In the genomic region with DNA sequence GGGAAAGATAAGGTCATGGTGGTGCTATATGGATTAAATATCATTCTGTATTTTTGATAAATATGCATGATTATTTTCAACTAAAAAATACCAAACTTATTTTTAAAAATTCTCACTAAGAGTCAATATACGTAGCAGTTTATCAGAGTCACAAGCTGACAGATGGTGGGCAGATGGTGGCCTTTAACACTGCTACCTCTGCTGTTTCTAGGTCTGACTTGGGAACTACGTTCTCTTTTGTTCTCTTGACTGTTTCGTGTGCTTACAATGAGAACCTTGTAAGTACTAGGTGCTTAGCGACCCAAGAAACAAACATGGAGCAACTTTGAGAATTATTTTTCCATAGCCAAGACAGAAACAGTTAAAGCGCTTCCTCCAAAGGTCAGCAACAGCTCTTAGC, we compare ENCODE assay signal across 27 mouse cellular contexts.
DNase-seq lines count a peak whose midpoint lies in the region; TF ChIP-seq lines count a peak whose summit lies in the region.
"Had no signal": no experiment of that assay in that cellular context is flagged by ENCODE, and none has a peak within 500 bp of the region (broad histone marks: within the 10 kb centered on the region; RNA-seq: fewer than 3 reads in every experiment).

No protein-coding gene starts in this region.

- peak overlapping the region; percentile 41; the same call in 1 of the 2 replicates for H3K27ac ChIP-seq in cerebellum, adult 2 months (ENCODE audit: insufficient read depth, low read length)
- H3K27ac ChIP-seq: forebrain, embryonic 12.5 days; intestine, embryonic 15.5 days; kidney, postnatal 0 days; limb, embryonic 12.5 days; liver, embryonic 15.5 days; midbrain, embryonic 10.5 days; neural tube, embryonic 12.5 days had no signal

- H3K27me3 ChIP-seq in cerebellum, adult 2 months (ENCODE audit: control insufficient read depth, insufficient read depth, low read length), result no peaks in the 10 kb centered on the region
- H3K27me3 ChIP-seq: forebrain, embryonic 12.5 days; intestine, embryonic 15.5 days; limb, embryonic 12.5 days; liver, embryonic 15.5 days; neural tube, embryonic 12.5 days had no signal

- H3K4me1 ChIP-seq in cerebellum, adult 2 months (ENCODE audit: control insufficient read depth, insufficient read depth, low read length), result peaks cover 11% of the 10 kb centered on the region
- H3K4me1 ChIP-seq: forebrain, embryonic 12.5 days; intestine, embryonic 15.5 days; limb, embryonic 12.5 days; liver, embryonic 15.5 days; midbrain, embryonic 10.5 days; neural tube, embryonic 12.5 days had no signal

- no peak overlapping the region for H3K4me3 ChIP-seq in cerebellum, adult 2 months (replicated peaks; ENCODE audit: insufficient read depth, low read depth, low read length)
- H3K4me3 ChIP-seq: erythroblast, embryonic 14.5 days; forebrain, embryonic 12.5 days; intestine, embryonic 15.5 days; limb, embryonic 12.5 days; liver, embryonic 15.5 days; midbrain, embryonic 10.5 days; myocyte; neural tube, embryonic 12.5 days had no signal

- 14% methylated on average over 5 of the region's 5 CpGs for WGBS in cerebellum, adult 2 months

- TF ChIP-seq POLR2A in brain, embryonic 14.5 days (IDR thresholded peaks at IDR 0.05; ENCODE audit: borderline replicate concordance, extremely low read depth, insufficient read depth, insufficient read length, poor library complexity, severe bottlenecking), result no peak
- no peak for TF ChIP-seq POLR2A in cerebellum, adult 2 months (IDR thresholded peaks at IDR 0.05; ENCODE audit: borderline replicate concordance, insufficient read depth, low read length)

- TF ChIP-seq CTCF in brain, embryonic 14.5 days (IDR thresholded peaks at IDR 0.05; ENCODE audit: borderline replicate concordance, extremely low read depth, insufficient read depth, insufficient read length), result no peak
- no peak for TF ChIP-seq CTCF in cerebellum, adult 2 months (IDR thresholded peaks at IDR 0.05; ENCODE audit: borderline replicate concordance, insufficient read depth, low read depth, low read length)

- DNase-seq in embryo, embryonic 11 days, result peak; percentile 4
- no peak for DNase-seq in embryo, embryonic 9.5 days (ENCODE audit: extremely low spot score)
- DNase-seq in brain, embryonic 14.5 days (ENCODE audit: low read depth), result peak; percentile 24
- peak; percentile 77 to 86 for DNase-seq in cerebellum, adult 2 months
- DNase-seq in cerebellum, postnatal 14 days, result peak; percentile 15 to 60
- no peak for DNase-seq in heart, postnatal 4 days
- DNase-seq in adrenal gland, adult 8-10 months, result no peak
- no peak for DNase-seq in left cerebral cortex, adult 8-10 months (ENCODE audit: low spot score in 2 of 2)
- DNase-seq: adrenal gland, adult 2 months; gastrocnemius, postnatal 14 days; heart, postnatal 14 days; kidney, adult 2 months; kidney, postnatal 4 days; lung, embryonic 14.5 days; lung, postnatal 14 days; right cerebral cortex, adult 18-20 months; spleen, adult 18-20 months; thymus, postnatal 4 days had no signal

Comparison
In these comparisons a context has a peak if more than half of its experiments do, and no peak if none do; other contexts are left out.
1. DNase-seq: peak in embryo, embryonic 11 days (single experiment), brain, embryonic 14.5 days (single experiment), cerebellum, adult 2 months (2 of 2) and cerebellum, postnatal 14 days (2 of 2); none in embryo, embryonic 9.5 days (single experiment), heart, postnatal 4 days (single experiment), adrenal gland, adult 8-10 months (single experiment) and left cerebral cortex, adult 8-10 months (0 of 2).